Mouse (Mus musculus): ENCODE data around the gene Mfap1b.
"Not testable (repeated sequence)": the region's sequence is repeated elsewhere in the genome, so short reads cannot be mapped to it uniquely, and the experiment has no call there.

Gene Mfap1b

GRCm38 (mm10) chr2:121473301-121474179 lies at the start of gene Mfap1b:
Gene Mfap1b (minus strand): TSS chr2:121474067.
- DNase-seq: peak; percentile 91

- not testable (repeated sequence) for DNase-seq
These were observed 49.0 kb upstream of the Mfap1b start for GRCm38 (mm10) chr2:121522830-121523229.

- no peak for DNase-seq
These were observed 48.1 kb upstream of the Mfap1b start for GRCm38 (mm10) chr2:121522006-121522405.

- not testable (repeated sequence) for DNase-seq
These were observed 44.8 kb upstream of the Mfap1b start for GRCm38 (mm10) chr2:121518711-121519110.

- no peak for DNase-seq
These were observed 44.2 kb upstream of the Mfap1b start for GRCm38 (mm10) chr2:121518106-121518505.

GRCm38 (mm10) chr2:121514211-121514610 lies 40.3 kb upstream of the Mfap1b start:
- no peak for DNase-seq

GRCm38 (mm10) chr2:121512991-121513765 lies 39.3 kb upstream of the Mfap1b start:
- not testable (repeated sequence) for DNase-seq

GRCm38 (mm10) chr2:121511401-121511800 lies 37.5 kb upstream of the Mfap1b start:
- no peak for DNase-seq

GRCm38 (mm10) chr2:121509584-121509983 lies 35.7 kb upstream of the Mfap1b start:
- DNase-seq: peak; percentile 81

- no peak for DNase-seq
These were observed 34.1 kb upstream of the Mfap1b start for GRCm38 (mm10) chr2:121507951-121508330.

- DNase-seq: no peak
These were observed 33.5 kb upstream of the Mfap1b start for GRCm38 (mm10) chr2:121507173-121507950.

GRCm38 (mm10) chr2:121505942-121506882 lies 32.3 kb upstream of the Mfap1b start, which contains the start of the genes Mfap1a and Wdr76:
Gene Mfap1a (minus strand): TSS chr2:121506665.
Gene Wdr76 (plus strand): TSS chr2:121506723.
- DNase-seq: peak; percentile 92

GRCm38 (mm10) chr2:121501550-121501949 lies 27.7 kb upstream of the Mfap1b start:
- DNase-seq: not testable (repeated sequence)

- not testable (repeated sequence) for DNase-seq
These were observed 10.5 kb upstream of the Mfap1b start for GRCm38 (mm10) chr2:121484403-121484802.

- no peak for DNase-seq
These were observed 9.7 kb upstream of the Mfap1b start for GRCm38 (mm10) chr2:121483576-121483975.

GRCm38 (mm10) chr2:121480916-121481315 lies 7.0 kb upstream of the Mfap1b start:
- DNase-seq: not testable (repeated sequence)

- peak; percentile 37 for DNase-seq
These were observed 6.6 kb upstream of the Mfap1b start for GRCm38 (mm10) chr2:121480498-121480897.

- DNase-seq: no peak
These were observed 3.8 kb upstream of the Mfap1b start for GRCm38 (mm10) chr2:121477491-121478266.

GRCm38 (mm10) chr2:121475306-121475705 lies 1.4 kb upstream of the Mfap1b start:
- not testable (repeated sequence) for DNase-seq

- DNase-seq: no peak
These were observed 291 bp upstream of the Mfap1b start for GRCm38 (mm10) chr2:121474180-121474535.

GRCm38 (mm10) chr2:121472783-121473182 lies 1.1 kb downstream of the Mfap1b start:
- DNase-seq: not testable (repeated sequence)
